Mouse (Mus musculus) A20 (cell line): ENCODE data around the gene E4f1.
A peak's percentile ranks its signal among the peaks of the same experiment; 100 is the strongest.

Experiments used
- DNase-seq: peaks from one replicate; pipeline ENCODE4 v3.0.0-alpha.2; 2011; ENCODE audit warnings: low read depth, low spot score

E4f1 gene

DNA sequence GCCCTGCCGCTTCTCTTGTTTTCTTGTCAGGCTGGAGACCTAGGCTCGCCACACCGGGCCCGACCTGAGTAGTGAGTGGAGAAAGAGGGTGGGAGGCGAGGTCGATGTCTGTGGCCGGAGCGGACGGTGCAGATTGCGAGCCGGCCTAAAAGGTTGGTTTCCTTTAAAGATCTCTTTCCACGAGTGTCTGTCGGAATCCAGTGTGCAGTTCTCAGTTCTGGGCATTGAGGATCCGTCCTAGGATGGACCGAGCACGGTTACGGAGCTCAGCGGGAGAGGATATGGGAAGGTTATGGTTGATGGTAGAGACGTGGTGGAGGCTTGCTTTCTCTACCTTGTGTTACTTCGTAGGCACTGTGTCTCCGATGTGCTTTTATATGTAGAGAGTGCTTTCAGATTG lies 55.1 kb downstream of the E4f1 start:
- no peak for DNase-seq

DNA sequence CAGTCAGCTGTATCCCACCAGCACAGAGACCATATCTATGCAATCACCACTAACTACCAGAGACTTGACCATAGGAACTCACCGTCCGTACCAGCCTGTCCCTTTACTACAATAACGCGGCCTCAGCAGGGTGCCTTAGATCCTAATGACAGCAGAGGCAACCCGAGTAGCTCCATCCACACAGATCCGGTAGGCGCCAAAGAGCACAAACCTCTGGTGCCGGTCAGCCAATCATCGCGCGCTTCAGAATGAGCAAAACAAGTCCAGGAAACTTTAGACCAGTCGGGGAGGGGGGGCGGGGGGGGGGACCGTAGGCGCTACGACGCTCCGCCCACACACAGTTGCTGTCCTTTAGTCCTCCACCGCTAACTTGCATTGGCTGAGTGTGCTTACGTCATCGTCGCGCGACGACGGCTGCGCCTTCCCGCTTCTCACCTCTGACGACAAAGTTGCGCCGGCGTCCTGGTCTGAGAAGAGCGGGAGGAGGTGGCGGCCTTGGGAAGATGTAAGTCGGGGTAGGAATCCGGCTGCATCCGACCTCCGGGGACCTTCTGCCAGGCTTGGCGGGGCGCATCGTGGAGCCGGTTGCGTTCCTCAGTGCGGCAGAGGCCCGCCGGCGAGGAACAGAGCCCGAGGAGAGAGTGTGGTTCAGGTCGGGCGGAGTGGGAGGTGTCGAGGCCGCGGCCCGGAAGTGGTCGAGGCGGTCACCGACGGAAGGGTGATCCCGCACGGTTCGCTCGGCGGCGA lies 55.7 kb downstream of the E4f1 start, which contains the start of gene Rnps1:
Gene Rnps1 (plus strand): TSS at position 336 of the 747 bp plus-strand sequence.
- DNase-seq, result peak; percentile 100

DNA sequence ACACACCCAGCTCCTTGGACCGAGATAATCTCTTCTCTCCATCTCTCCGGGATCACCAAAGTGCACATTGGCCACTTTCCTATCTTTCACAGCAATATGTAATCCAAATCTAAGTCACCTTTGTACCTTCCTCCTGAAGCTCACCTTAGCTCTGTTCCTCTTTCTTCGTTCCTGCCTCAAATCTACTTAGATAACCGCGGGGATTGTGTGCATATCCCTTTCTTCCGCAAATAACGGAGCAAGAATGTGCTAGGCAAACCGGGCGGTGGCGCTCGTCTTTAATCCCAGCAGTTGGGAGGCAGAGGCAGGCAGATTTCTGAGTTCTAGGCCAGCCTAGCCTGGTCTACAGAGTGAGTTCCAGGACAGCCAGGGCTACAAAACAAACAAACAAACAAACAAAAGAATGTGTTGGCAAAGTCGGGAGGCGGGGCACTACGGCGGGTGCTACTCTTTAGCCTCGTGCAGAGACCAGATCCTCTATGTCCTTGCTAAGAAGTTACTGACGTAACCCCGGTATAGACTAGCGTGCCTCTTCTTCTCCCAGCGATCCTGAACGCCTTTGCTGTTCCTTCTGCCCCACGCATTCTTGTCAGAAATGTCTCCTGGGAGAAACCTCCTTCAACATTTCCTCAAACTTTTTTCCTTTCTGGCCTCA lies 56.4 kb downstream of the E4f1 start:
- DNase-seq, result peak; percentile 70

DNA sequence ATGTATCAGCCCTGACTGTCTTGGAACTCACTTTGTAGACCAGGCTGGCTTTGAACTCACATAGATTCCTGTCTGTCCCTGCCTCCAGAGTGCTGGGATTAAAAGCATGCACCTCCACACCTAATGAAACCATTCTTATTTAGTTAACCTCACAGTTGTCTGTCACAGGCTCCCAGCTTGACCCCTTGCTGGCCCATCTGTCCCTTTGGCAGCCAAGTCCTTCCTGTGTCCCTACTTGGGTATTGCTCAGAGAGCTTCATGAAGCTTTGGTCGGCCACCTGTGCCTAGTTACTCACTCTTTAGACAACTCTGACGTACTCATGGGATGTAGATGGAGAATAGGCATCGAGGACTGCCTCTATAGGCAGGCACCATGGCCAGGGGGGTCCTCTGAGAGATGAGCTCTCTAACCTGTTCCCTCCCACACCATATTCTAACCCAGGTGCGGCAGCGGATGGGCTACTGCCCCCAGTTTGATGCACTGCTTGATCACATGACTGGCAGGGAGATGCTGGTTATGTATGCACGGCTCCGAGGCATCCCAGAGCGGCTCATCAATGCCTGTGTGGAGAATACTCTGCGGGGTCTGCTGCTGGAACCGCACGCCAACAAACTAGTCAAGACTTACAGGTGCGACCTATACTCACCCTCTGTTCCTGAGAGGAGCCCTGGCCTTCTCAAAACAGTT lies 62.9 kb downstream of the E4f1 start:
- DNase-seq, result no peak

DNA sequence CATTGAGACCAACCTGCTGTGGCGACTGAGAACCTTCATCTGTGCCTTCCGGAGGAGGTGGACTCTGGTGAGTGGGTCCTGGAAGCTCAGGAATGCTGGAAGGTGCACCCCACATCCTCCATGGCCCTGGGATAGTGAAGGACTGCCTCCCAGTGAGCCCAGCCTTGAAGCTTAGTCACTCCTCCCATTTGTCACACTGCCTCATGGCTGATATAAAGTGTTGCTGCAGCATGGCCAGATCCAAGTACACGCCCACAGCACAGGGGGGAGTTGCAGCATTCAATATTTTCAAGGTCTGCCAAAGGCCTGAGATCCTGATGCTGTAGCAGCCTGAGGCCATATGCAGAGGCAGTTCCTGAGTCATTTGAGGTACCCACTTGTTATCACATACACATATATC lies 67.7 kb downstream of the E4f1 start:
- DNase-seq, result no peak

DNA sequence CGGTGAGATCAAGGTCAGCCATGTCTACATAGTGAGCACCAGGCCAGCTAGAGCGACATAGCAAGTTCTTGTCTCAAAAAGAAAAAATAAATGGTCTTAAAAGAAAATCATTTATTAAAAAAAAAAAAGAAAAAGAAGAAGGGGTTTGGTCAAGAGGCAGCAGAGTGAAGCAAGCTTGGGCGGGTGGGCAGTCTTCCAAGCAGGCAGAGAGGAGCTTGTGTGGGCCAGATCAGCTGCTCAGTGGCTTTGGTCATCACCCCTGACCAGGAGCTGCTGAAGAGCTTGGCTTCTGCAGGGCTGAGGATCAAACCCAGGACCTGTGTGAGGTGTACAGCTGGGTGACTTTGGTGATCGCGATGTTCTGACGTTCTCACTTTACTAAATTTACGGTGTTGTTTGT lies 75.7 kb downstream of the E4f1 start:
- no peak for DNase-seq
